Mouse (Mus musculus): ENCODE results near the gene Ralgds.
"Not testable (repeated sequence)": the region's sequence is repeated elsewhere in the genome, so short reads cannot be mapped to it uniquely, and the experiment has no call there.

Ralgds gene

GRCm38 (mm10) chr2:28512798-28513401 is at the start of gene Ralgds:
Gene Ralgds, plus strand, starts transcription at chr2:28513125.
- no peak for DNase-seq (ENCODE audit: low spot score in 2 of 2)

- peak in 1 of 2 experiments; percentile 81 for DNase-seq (ENCODE audit: low spot score in 2 of 2)
These were observed 49.0 kb upstream of the Ralgds start for GRCm38 (mm10) chr2:28463919-28464318.

- no peak for DNase-seq (ENCODE audit: low spot score in 2 of 2)
These were observed 48.0 kb upstream of the Ralgds start for GRCm38 (mm10) chr2:28464919-28465318.

- DNase-seq (ENCODE audit: low spot score in 2 of 2): peak in 1 of 2 experiments; percentile 72
These were observed 46.9 kb upstream of the Ralgds start, which contains the start of gene 1700007K13Rik for GRCm38 (mm10) chr2:28465836-28466518. Gene 1700007K13Rik, minus strand, starts transcription at chr2:28466332.

GRCm38 (mm10) chr2:28467860-28468485 is 45.0 kb upstream of the Ralgds start, which contains the start of gene Mrps2:
Gene Mrps2, plus strand, starts transcription at chr2:28468066.
- peak; percentile 52 to 83 for DNase-seq (ENCODE audit: low spot score in 2 of 2)

GRCm38 (mm10) chr2:28468486-28469225 is 44.3 kb upstream of the Ralgds start:
- DNase-seq (ENCODE audit: low spot score in 2 of 2): no peak

- no peak for DNase-seq (ENCODE audit: low spot score in 2 of 2)
These were observed 43.5 kb upstream of the Ralgds start for GRCm38 (mm10) chr2:28469461-28469860.

GRCm38 (mm10) chr2:28470591-28470990 is 42.3 kb upstream of the Ralgds start:
- no peak for DNase-seq (ENCODE audit: low spot score in 2 of 2)

- DNase-seq (ENCODE audit: low spot score in 2 of 2): not testable (repeated sequence)
These were observed 40.9 kb upstream of the Ralgds start for GRCm38 (mm10) chr2:28472011-28472410.

- not testable (repeated sequence) for DNase-seq (ENCODE audit: low spot score in 2 of 2)
These were observed 34.9 kb upstream of the Ralgds start for GRCm38 (mm10) chr2:28477993-28478392.

GRCm38 (mm10) chr2:28479208-28480204 is 33.4 kb upstream of the Ralgds start:
- DNase-seq (ENCODE audit: low spot score in 2 of 2): no peak

GRCm38 (mm10) chr2:28483861-28484260 is 29.1 kb upstream of the Ralgds start:
- no peak for DNase-seq (ENCODE audit: low spot score in 2 of 2)

GRCm38 (mm10) chr2:28494521-28494920 is 18.4 kb upstream of the Ralgds start:
- DNase-seq (ENCODE audit: low spot score in 2 of 2): no peak

- no peak for DNase-seq (ENCODE audit: low spot score in 2 of 2)
These were observed 17.6 kb upstream of the Ralgds start for GRCm38 (mm10) chr2:28495207-28495756.

- no peak for DNase-seq (ENCODE audit: low spot score in 2 of 2)
These were observed 16.9 kb upstream of the Ralgds start for GRCm38 (mm10) chr2:28495801-28496595.

- DNase-seq (ENCODE audit: low spot score in 2 of 2): no peak
These were observed 16.3 kb upstream of the Ralgds start, which contains the start of gene Gbgt1 for GRCm38 (mm10) chr2:28496671-28497070. Gene Gbgt1, plus strand, starts transcription at chr2:28496891.

- DNase-seq (ENCODE audit: low spot score in 2 of 2): no peak
These were observed 15.4 kb upstream of the Ralgds start for GRCm38 (mm10) chr2:28497561-28497960.

GRCm38 (mm10) chr2:28498431-28498830 is 14.5 kb upstream of the Ralgds start:
- no peak for DNase-seq (ENCODE audit: low spot score in 2 of 2)

GRCm38 (mm10) chr2:28502987-28503386 is 9.9 kb upstream of the Ralgds start:
- peak in 1 of 2 experiments; percentile 0 for DNase-seq (ENCODE audit: low spot score in 2 of 2)

- no peak for DNase-seq (ENCODE audit: low spot score in 2 of 2)
These were observed 8.2 kb upstream of the Ralgds start for GRCm38 (mm10) chr2:28504676-28505075.
